Mouse (Mus musculus) MEL (cell line): ENCODE results near the gene Pdgfd. TPM values are rescaled to one million over a fixed set of nuclear protein-coding genes. Genes with fewer than 3 reads are reported as not detected.

Source experiments
- DNase-seq: peaks from one replicate; pipeline ENCODE4 v3.0.0; 2011; ENCODE audit warnings: low read depth, low spot score
- H3K27ac ChIP-seq: 2 replicates; pipeline ENCODE4 v1.5.1; 2012; ENCODE audit warnings: low read depth, mild to moderate bottlenecking, control low read depth, low read length, moderate library complexity; ENCODE audit not compliant: control insufficient read depth
- H3K27me3 ChIP-seq, 2 experiments: fragments of 150-350 bp in 1 of 2; sonication (generic) in 1 of 2; 2 replicates each; pipeline ENCODE4 v1.6.1; 2012; ENCODE audit warnings: low read length in 2 of 2, mild to moderate bottlenecking in 2 of 2, improper control_type of control experiment in 1 of 2, moderate library complexity in 1 of 2; ENCODE audit not compliant: insufficient read depth in 2 of 2, control insufficient read depth in 1 of 2
- H3K36me3 ChIP-seq, 2 experiments: 2 replicates each; pipeline ENCODE4 v1.6.1; 2012 to 2014; ENCODE audit warnings: low read length in 2 of 2, improper control_type of control experiment in 1 of 2, inconsistent platforms in 1 of 2, mild to moderate bottlenecking in 1 of 2; ENCODE audit not compliant: insufficient read depth in 2 of 2, control insufficient read depth in 1 of 2
- H3K4me1 ChIP-seq, 2 experiments: fragments of 150-350 bp in 1 of 2; sonication (generic) in 1 of 2; 2 replicates each; pipeline ENCODE4 v1.6.1; 2012; ENCODE audit warnings: low read length in 2 of 2, improper control_type of control experiment in 1 of 2, mild to moderate bottlenecking in 1 of 2; ENCODE audit not compliant: insufficient read depth in 2 of 2, control insufficient read depth in 1 of 2
- H3K4me3 ChIP-seq, 2 experiments: fragments of 150-350 bp in 1 of 2; sonication (generic) in 1 of 2; 2 replicates each; pipeline ENCODE4 v1.5.1; 2012; ENCODE audit warnings: low read depth in 2 of 2, low read length in 2 of 2, mild to moderate bottlenecking in 2 of 2, moderate library complexity in 2 of 2, control low read depth in 1 of 2, improper control_type of control experiment in 1 of 2; ENCODE audit not compliant: control insufficient read depth in 1 of 2, insufficient read depth in 1 of 2
- H3K79me2 ChIP-seq: 2 replicates; pipeline ENCODE4 v1.6.1; 2012; ENCODE audit warnings: mild to moderate bottlenecking, low read length, moderate library complexity; ENCODE audit not compliant: control insufficient read depth, poor library complexity, insufficient read depth
- H3K9ac ChIP-seq: 2 replicates; pipeline ENCODE4 v1.6.1; 2012; ENCODE audit warnings: low read depth, mild to moderate bottlenecking, control low read depth, low read length, moderate library complexity; ENCODE audit not compliant: control insufficient read depth, poor library complexity, severe bottlenecking
- H3K9me3 ChIP-seq: fragments of 150-350 bp; sonication (generic); replicated peaks from 2 replicates; pipeline ENCODE4 v1.6.1; 2012; ENCODE audit warnings: mild to moderate bottlenecking, low read length, improper control_type of control experiment, moderate library complexity; ENCODE audit not compliant: insufficient read depth
- CTCF ChIP-seq, 3 experiments: IDR thresholded peaks in 2 of 3; conservative IDR thresholded peaks in 1 of 3; 2 replicates each; pipeline ENCODE4 v1.5.1; 2011 to 2012; ENCODE audit warnings: low read length in 3 of 3, low read depth in 2 of 3, mild to moderate bottlenecking in 2 of 3, improper control_type of control experiment in 1 of 3, inconsistent platforms in 1 of 3, mixed read lengths in 1 of 3, moderate library complexity in 1 of 3; ENCODE audit not compliant: control insufficient read depth in 1 of 3, insufficient read depth in 1 of 3, poor library complexity in 1 of 3, severe bottlenecking in 1 of 3
- EP300 ChIP-seq, 2 experiments: IDR thresholded peaks; 2 replicates each; pipeline ENCODE4 v1.6.1; 2011; ENCODE audit warnings: improper control_type of control experiment in 2 of 2, low read length in 2 of 2, low read depth in 1 of 2, mild to moderate bottlenecking in 1 of 2
- GATA1 ChIP-seq: IDR thresholded peaks from 2 replicates; pipeline ENCODE4 v1.6.1; 2011; ENCODE audit warnings: low read depth, low read length, improper control_type of control experiment
- KAT2A ChIP-seq: conservative IDR thresholded peaks from 2 replicates; pipeline ENCODE4 v1.6.1; 2012; ENCODE audit warnings: low read depth, low read length, improper control_type of control experiment, inconsistent platforms
- MAX ChIP-seq: IDR thresholded peaks from 2 replicates; pipeline ENCODE4 v1.6.1; 2011; ENCODE audit warnings: low read length, improper control_type of control experiment
- MAZ ChIP-seq: IDR thresholded peaks from 2 replicates; pipeline ENCODE4 v1.6.1; 2012; ENCODE audit warnings: low read depth, mild to moderate bottlenecking, inconsistent platforms, low read length, improper control_type of control experiment
- MEF2A ChIP-seq: IDR thresholded peaks from 2 replicates; pipeline ENCODE4 v1.6.1; 2014; ENCODE audit warnings: low read depth, mild to moderate bottlenecking, inconsistent platforms, low read length, improper control_type of control experiment; ENCODE audit not compliant: poor library complexity, insufficient replicate concordance, severe bottlenecking; ENCODE audit errors: extremely low read depth
- MXI1 ChIP-seq: IDR thresholded peaks from 2 replicates; pipeline ENCODE4 v1.6.1; 2011; ENCODE audit warnings: mild to moderate bottlenecking, low read depth, low read length, improper control_type of control experiment
- POLR2AphosphoS2 ChIP-seq: IDR thresholded peaks from 2 replicates; pipeline ENCODE4 v1.6.1; 2011; ENCODE audit warnings: low read length, improper control_type of control experiment
- POLR2AphosphoS5 ChIP-seq: IDR thresholded peaks from 2 replicates; pipeline ENCODE4 v1.6.1; 2012; ENCODE audit warnings: low read depth, borderline replicate concordance, mild to moderate bottlenecking, inconsistent platforms, low read length, moderate library complexity, mixed read lengths
- RAD21 ChIP-seq: IDR thresholded peaks from 2 replicates; pipeline ENCODE4 v1.6.1; 2011; ENCODE audit warnings: mild to moderate bottlenecking, low read depth, low read length, improper control_type of control experiment
- RCOR1 ChIP-seq: IDR thresholded peaks from 2 replicates; pipeline ENCODE4 v1.6.1; 2012; ENCODE audit warnings: low read depth, mild to moderate bottlenecking, inconsistent platforms, low read length, improper control_type of control experiment
- SMC3 ChIP-seq: IDR thresholded peaks from 2 replicates; pipeline ENCODE4 v1.6.1; 2011; ENCODE audit warnings: low read depth, low read length, improper control_type of control experiment
- TCF12 ChIP-seq: IDR thresholded peaks from 2 replicates; pipeline ENCODE4 v1.6.1; 2014; ENCODE audit warnings: low read depth, mild to moderate bottlenecking, inconsistent platforms, low read length, improper control_type of control experiment, moderate library complexity
- UBTF ChIP-seq: IDR thresholded peaks from 2 replicates; pipeline ENCODE4 v1.6.1; 2012; ENCODE audit warnings: low read depth, mild to moderate bottlenecking, inconsistent platforms, low read length, improper control_type of control experiment, moderate library complexity, borderline replicate concordance; ENCODE audit not compliant: insufficient read depth
- USF1 ChIP-seq: IDR thresholded peaks from 2 replicates; pipeline ENCODE4 v1.6.1; 2014; ENCODE audit warnings: low read depth, mild to moderate bottlenecking, inconsistent platforms, low read length, improper control_type of control experiment, moderate library complexity
- ZMIZ1 ChIP-seq: IDR thresholded peaks from 2 replicates; pipeline ENCODE4 v1.6.1; 2012; ENCODE audit warnings: low read depth, mild to moderate bottlenecking, inconsistent platforms, low read length, improper control_type of control experiment, moderate library complexity
- polyA plus RNA-seq, 2 experiments: library from polyadenylated mRNA; stranded (reverse) in 1 of 2; unstranded in 1 of 2; fragments of >175 nt in 1 of 2; fragments of >200 nt in 1 of 2; gene quantifications; 2 replicates each; pipeline versions ENCODE4 v1.2.1 to v1.2.4; 2012; ENCODE audit warnings: low replicate concordance in 2 of 2, low read depth in 1 of 2; ENCODE audit not compliant: insufficient read length in 2 of 2, insufficient read depth in 1 of 2, missing spikeins in 1 of 2
- total RNA-seq: library from RNA; depleted of rRNA; stranded (reverse); fragments of 300-350 nt; gene quantifications from 2 replicates; pipeline ENCODE4 v1.2.3, GENCODE M21; 2012

Pdgfd gene
- total and polyA plus RNA-seq, 3 experiments = not detected

DNA sequence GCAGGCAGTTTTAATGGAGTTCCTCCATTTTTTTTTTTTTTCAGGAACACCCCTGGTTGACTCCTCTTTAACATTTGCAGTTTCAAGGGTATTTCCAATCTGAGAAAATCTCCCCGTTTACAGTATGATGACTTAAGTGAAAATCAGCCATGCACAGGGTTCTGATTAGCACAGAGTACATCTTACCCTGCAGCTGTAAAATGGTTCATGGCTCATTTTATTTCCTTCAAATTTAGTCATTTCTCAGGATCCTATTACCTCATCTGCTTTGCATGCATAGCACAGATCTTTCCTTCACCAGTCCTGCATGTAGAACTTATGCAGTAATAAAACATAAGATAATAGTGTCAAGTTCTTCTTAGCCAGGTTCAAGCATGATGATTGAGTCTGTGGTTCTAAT, 165.1 kb downstream of the Pdgfd start:
- H3K9ac ChIP-seq = no peak overlapping the region

DNA sequence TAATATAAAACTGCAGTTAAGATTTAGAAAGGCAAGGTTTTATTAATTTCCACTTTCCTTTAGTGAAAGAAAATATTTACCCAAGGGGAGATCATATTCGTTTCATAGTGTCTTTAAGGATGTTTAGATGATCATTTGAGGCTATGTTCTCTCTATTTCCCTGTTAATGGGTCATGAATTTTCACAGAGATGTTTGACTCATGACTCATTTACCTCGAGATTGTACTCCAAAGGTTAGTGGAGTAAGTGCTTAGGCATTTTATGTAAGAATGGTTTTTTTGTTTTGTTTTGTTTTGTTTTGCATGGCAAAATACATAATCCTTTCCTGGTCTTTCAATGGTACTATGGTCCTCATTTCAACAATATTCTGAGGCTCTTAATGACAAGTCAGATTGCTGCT, 167.9 kb downstream of the Pdgfd start:
- H3K4me3 ChIP-seq = no peak overlapping the region
- H3K79me2 ChIP-seq = no peaks in the 10 kb centered on the region
- no peak for TF ChIP-seq RAD21
- TF ChIP-seq EP300 (IDR thresholded peaks at IDR 0.05; ENCODE audit: low read depth in 1 of 2, low read length in 2 of 2) = no peak
- TF ChIP-seq TCF12 = no peak
- TF ChIP-seq, all 39 proteins: peak for 0
- H3K9ac ChIP-seq = no peak overlapping the region
- H3K27ac ChIP-seq = no peak overlapping the region
- no peaks in the 10 kb centered on the region for H3K4me1 ChIP-seq
- no peaks in the 10 kb centered on the region for H3K36me3 ChIP-seq
- no peaks in the 10 kb centered on the region for H3K9me3 ChIP-seq
- H3K27me3 ChIP-seq = no peaks in the 10 kb centered on the region; a peak in 1 of 4 replicates
- DNase-seq = no peak

More for the DNA sequence above, 165.1 kb downstream of the Pdgfd start:
- no peaks in the 10 kb centered on the region for H3K4me1 ChIP-seq
- no peaks in the 10 kb centered on the region for H3K36me3 ChIP-seq
- H3K27ac ChIP-seq = no peak overlapping the region
- TF ChIP-seq TCF12 (no peak), USF1 (no peak), GATA1 (no peak), POLR2AphosphoS2 (no peak), MAZ (no peak), POLR2AphosphoS5 (no peak), MXI1 (no peak), UBTF (no peak), SMC3 (no peak), CTCF (IDR thresholded peaks at IDR 0.05 in 2 of 3, conservative IDR thresholded peaks at IDR 0.05 in 1 of 3; ENCODE audit: control insufficient read depth in 1 of 3, insufficient read depth in 1 of 3, low read depth in 2 of 3, low read length in 3 of 3, poor library complexity in 1 of 3, severe bottlenecking in 1 of 3) (no peak), MEF2A (no peak), MAX (no peak), RCOR1 (no peak), ZMIZ1 (no peak), KAT2A (no peak), EP300 (IDR thresholded peaks at IDR 0.05; ENCODE audit: low read depth in 1 of 2, low read length in 2 of 2) (no peak)
- TF ChIP-seq, all 39 proteins: peak for 0
- no peaks in the 10 kb centered on the region for H3K79me2 ChIP-seq
- H3K4me3 ChIP-seq = no peak overlapping the region
- no peaks in the 10 kb centered on the region for H3K9me3 ChIP-seq
- no peaks in the 10 kb centered on the region for H3K27me3 ChIP-seq
- no peak for DNase-seq
